Mouse (Mus musculus): ENCODE measurements around the gene Gpr180.

DNA sequence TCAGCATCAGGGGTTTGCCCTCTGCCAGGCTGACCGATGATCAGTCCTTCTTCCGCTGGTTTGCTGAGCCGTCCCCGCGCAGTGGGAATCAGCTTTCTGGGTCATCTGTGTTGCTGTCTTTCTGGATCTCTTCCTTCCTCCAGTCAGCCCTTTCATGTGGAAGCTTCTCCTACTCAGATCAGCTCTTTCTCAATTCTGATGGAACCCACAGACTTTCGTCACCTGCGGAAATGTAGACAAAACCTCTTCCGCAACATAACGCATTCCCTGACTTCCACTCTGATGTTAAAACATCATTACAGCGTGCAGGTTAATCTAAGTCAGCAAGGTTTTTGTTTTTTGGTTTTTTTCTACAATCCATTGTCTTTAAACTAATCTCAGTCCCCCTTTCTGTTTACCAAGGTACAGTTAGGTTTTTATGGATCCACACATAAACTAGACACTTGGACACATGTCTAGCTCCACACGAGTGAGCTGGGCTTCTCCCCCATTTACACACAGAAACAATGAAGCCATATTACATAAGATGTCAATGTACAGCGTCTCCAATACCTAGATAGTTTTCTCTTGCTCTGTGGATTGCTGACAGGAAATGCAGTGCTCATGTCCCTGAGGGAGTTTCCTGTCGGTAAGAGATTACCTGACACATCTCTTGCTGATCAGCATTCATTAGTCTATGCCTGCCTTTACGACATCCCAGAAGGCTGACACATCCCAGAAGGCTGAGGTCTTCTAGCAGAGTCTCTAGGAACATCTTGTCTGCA, 35.5 kb upstream of the Gpr180 start:
- TF ChIP-seq CTCF (IDR thresholded peaks at IDR 0.05; ENCODE audit: low read depth, low read length) (no peak), POLR2A (IDR thresholded peaks at IDR 0.05; ENCODE audit: extremely low read depth, insufficient read depth, low read length) (no peak)

Measured in liver, adult 2 months (tissue).